Mouse (Mus musculus) stomach, postnatal 0 days (tissue): ENCODE results near the gene Bmpr1a. TPM values are rescaled to one million over a fixed set of nuclear protein-coding genes. Genes with fewer than 3 reads are reported as not detected.
A peak's percentile ranks its signal among the peaks of the same experiment; 100 is the strongest.

Experiments used
- ATAC-seq: fragments of 200-750 bp; cut with Nextera tagmentation; 2 replicates; pipeline ENCODE4 v1.8.0; 2017; ENCODE audit not compliant: low FRiP score, low TSS enrichment
- DNase-seq: peaks from one replicate; pipeline ENCODE4 v3.0.0-alpha.2; 2016; ENCODE audit warnings: low spot score
- H3K27ac ChIP-seq: fragments of 300-500 bp; sonication (generic); replicated peaks from 2 replicates; pipeline ENCODE4 v1.5.1; 2014; ENCODE audit warnings: mild to moderate bottlenecking, control low read depth
- H3K27me3 ChIP-seq: fragments of 300-500 bp; sonication (generic); 2 replicates; pipeline ENCODE4 v1.6.1; 2014; ENCODE audit warnings: low read length; ENCODE audit not compliant: control insufficient read depth, insufficient read depth
- H3K36me3 ChIP-seq: fragments of 300-500 bp; sonication (generic); 2 replicates; pipeline ENCODE4 v1.6.1; 2014; ENCODE audit warnings: low read length, mixed read lengths; ENCODE audit not compliant: control insufficient read depth, insufficient read depth
- H3K4me1 ChIP-seq: fragments of 300-500 bp; sonication (generic); replicated peaks from 2 replicates; pipeline ENCODE4 v1.6.1; 2014; ENCODE audit warnings: antibody characterized with exemption; ENCODE audit not compliant: control insufficient read depth, insufficient read depth
- H3K4me2 ChIP-seq: fragments of 300-500 bp; sonication (generic); replicated peaks from 2 replicates; pipeline ENCODE4 v1.6.1; 2014; ENCODE audit warnings: low read depth, mild to moderate bottlenecking, control low read depth, moderate library complexity
- H3K4me3 ChIP-seq: fragments of 300-500 bp; sonication (generic); 2 replicates; pipeline ENCODE4 v1.5.1; 2014; ENCODE audit warnings: low read depth, low read length, control low read depth
- H3K9ac ChIP-seq: fragments of 300-500 bp; sonication (generic); 2 replicates; pipeline ENCODE4 v1.6.1; 2014; ENCODE audit warnings: mild to moderate bottlenecking, low read length, control low read depth, mixed read lengths
- H3K9me3 ChIP-seq: fragments of 300-500 bp; sonication (generic); 2 replicates; pipeline ENCODE4 v1.6.1; 2016; ENCODE audit warnings: low read length; ENCODE audit not compliant: control insufficient read depth
- CTCF ChIP-seq: IDR thresholded peaks from 2 replicates; pipeline ENCODE4 v1.5.1; 2016; ENCODE audit warnings: antibody characterized with exemption, low read depth, mild to moderate bottlenecking, moderate library complexity
- EP300 ChIP-seq: optimal IDR thresholded peaks from 2 replicates; pipeline ENCODE3; 2016; ENCODE audit warnings: antibody characterized with exemption
- WGBS: fragments of 180-500 bp; shearing (Covaris S2); extraction: QIAGEN DNeasy Blood & Tissue Kit; methylation state at CpG from one replicate; pipeline ENCODE4 v1.1.7; 2014; 5-methylcytosine and 5-hydroxymethylcytosine counted together
- polyA plus RNA-seq: library from polyadenylated mRNA; unstranded; fragments of >200 nt; fragmentation: Nextera tagmentation; extraction: Ambion mirVana; gene quantifications from 2 replicates; pipeline ENCODE4 v1.2.1, GENCODE M21; 2015

The Bmpr1a gene
- polyA plus RNA-seq, 1 experiment from 2014 or later: 27.0 TPM

DNA sequence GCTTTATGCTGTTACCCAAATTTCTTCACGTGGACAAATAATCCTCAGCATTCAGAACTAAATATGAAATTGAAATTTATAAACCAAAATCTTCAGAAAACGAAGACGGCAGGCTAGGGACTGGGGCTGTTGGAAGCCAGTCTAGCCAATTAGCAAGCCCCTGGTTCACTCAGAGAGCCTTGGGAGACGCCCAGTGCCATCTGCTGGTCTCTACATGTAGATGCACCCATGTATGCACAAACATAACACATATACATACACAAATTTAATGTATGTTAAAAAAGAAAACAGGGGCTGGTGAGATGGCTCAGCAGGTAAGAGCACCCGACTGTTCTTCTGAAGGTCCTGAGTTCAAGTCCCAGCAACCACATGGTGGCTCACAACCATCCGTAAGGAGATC lies 56.5 kb downstream of the Bmpr1a start:
- H3K27me3 ChIP-seq: no peaks in the 10 kb centered on the region
- no peak for DNase-seq
- no peaks in the 10 kb centered on the region for H3K4me1 ChIP-seq
- 92% methylated on average over 6 of the region's 6 CpGs for WGBS
- no peaks in the 10 kb centered on the region for H3K36me3 ChIP-seq
- H3K4me2 ChIP-seq: no peak overlapping the region
- no peak overlapping the region for H3K9ac ChIP-seq
- peak; percentile 39 for TF ChIP-seq CTCF
- no peak for TF ChIP-seq EP300
- H3K9me3 ChIP-seq: no peaks in the 10 kb centered on the region
- H3K4me3 ChIP-seq: no peak overlapping the region
- no peak for ATAC-seq
- no peak overlapping the region for H3K27ac ChIP-seq

DNA sequence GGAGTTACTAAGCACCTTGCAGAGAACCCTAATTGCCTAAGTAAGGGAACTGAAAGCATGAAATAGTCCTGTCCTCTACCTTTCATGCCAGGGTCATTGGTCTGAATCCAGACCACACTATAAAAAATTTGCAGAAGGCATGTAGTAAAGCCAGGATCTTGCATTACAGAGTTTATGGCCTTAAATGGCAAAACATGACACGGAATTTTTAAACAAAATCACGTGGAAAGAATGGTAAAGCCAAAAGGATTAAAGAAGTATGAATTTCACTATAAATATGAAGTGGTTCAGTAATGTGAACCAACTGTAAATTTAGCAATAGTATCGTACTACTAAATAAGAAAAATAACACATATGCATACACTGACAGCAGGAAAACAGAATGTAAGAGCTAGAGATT lies 57.8 kb downstream of the Bmpr1a start:
- ATAC-seq: no peak

DNA sequence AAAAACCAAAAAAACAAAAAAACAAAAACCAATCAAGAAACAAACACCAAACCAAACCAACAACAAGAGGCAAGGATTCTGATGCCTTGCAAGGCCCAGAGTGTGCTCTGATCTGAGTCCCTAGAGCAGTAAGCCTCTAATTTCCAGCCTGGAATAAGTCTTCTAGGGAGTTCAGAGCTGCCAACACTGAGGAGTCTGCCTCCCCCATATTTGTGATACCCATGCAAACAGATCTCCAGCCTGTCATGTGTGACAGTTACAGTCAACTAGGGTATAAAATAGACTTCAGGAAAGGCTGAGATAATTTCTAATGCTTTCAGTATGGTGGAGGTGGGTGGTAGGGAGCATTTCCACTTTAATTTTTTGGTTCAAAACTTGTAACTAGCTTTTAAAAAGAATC lies 58.2 kb downstream of the Bmpr1a start:
- H3K4me1 ChIP-seq: no peaks in the 10 kb centered on the region
- H3K36me3 ChIP-seq: peaks cover 5% of the 10 kb centered on the region; the same call in 1 of the 2 replicates
- ATAC-seq: no peak
- TF ChIP-seq CTCF: no peak
- TF ChIP-seq EP300: no peak
- no peak overlapping the region for H3K4me3 ChIP-seq
- H3K9me3 ChIP-seq: no peaks in the 10 kb centered on the region
- no peak overlapping the region for H3K4me2 ChIP-seq
- DNase-seq: no peak
- H3K27ac ChIP-seq: peak overlapping the region; percentile 63
- no peak overlapping the region for H3K9ac ChIP-seq
- H3K27me3 ChIP-seq: no peaks in the 10 kb centered on the region

More for the DNA sequence above, 57.8 kb downstream of the Bmpr1a start:
- H3K4me2 ChIP-seq: no peak overlapping the region
- no peaks in the 10 kb centered on the region for H3K4me1 ChIP-seq
- H3K9me3 ChIP-seq: no peaks in the 10 kb centered on the region
- H3K9ac ChIP-seq: no peak overlapping the region
- TF ChIP-seq EP300 (peak; percentile 78), CTCF (no peak)
- no peak overlapping the region for H3K4me3 ChIP-seq
- no peak overlapping the region for H3K27ac ChIP-seq
- no peak for DNase-seq
- H3K36me3 ChIP-seq: peaks cover 5% of the 10 kb centered on the region; the same call in 1 of the 2 replicates
- WGBS: 54% methylated on average over 3 of the region's 3 CpGs
- no peaks in the 10 kb centered on the region for H3K27me3 ChIP-seq

DNA sequence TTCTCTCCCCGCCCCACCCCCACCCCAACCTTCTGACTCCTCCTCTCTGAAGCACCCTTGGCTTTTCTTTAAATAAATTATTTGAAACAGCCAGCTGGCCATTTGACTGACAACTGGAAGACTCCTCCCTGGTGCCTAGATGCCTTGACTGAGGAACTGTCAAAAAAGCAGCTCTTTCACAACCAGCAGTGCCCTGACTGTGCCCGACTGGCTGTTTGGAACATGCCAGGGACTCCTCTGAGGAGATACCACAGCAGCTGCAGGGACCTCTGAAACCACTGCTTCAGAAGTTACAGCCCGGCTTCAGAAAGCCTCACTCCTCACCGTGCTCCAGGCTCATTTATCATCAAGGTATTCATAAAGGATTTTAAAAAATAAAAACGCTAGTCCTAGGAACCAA lies 58.8 kb downstream of the Bmpr1a start:
- Histone ChIP-seq H3K9ac (no peak overlapping the region), H3K27ac (peak overlapping the region; percentile 63), H3K9me3 (no peaks in the 10 kb centered on the region), H3K4me3 (no peak overlapping the region), H3K36me3 (peaks cover 5% of the 10 kb centered on the region; the same call in 1 of the 2 replicates), H3K4me2 (no peak overlapping the region), H3K27me3 (no peaks in the 10 kb centered on the region), H3K4me1 (no peaks in the 10 kb centered on the region)
- no peak for DNase-seq
- no peak for ATAC-seq
- WGBS: 61% methylated on average over 5 of the region's 5 CpGs
- no peak for TF ChIP-seq EP300
- TF ChIP-seq CTCF: no peak

DNA sequence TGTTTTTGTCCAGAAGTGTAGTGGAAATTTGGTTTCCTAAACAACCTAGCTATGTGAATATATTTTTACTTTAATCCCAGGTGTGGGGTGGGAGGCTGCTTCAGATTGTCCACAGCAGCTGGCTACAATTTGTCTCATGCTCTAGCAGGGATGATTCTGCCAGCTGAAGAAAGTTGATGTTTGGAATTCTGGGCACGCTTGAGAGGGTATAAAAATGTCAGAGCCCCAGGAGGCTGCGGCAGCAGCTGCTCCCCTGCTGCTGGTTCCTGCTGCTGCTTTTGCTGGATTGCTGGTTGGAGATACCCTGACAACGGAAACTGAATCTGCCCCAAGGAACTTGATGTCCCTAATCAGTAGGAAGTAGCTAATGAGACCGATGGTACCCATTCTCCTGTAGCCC lies 60.6 kb downstream of the Bmpr1a start:
- Histone ChIP-seq H3K9me3 (no peaks in the 10 kb centered on the region), H3K27ac (no peak overlapping the region), H3K36me3 (peaks cover 5% of the 10 kb centered on the region; the same call in 1 of the 2 replicates), H3K4me1 (no peaks in the 10 kb centered on the region), H3K27me3 (no peaks in the 10 kb centered on the region), H3K4me2 (no peak overlapping the region), H3K4me3 (no peak overlapping the region), H3K9ac (no peak overlapping the region)
- 81% methylated on average over 4 of the region's 4 CpGs for WGBS
- no peak for ATAC-seq
- no peak for DNase-seq
- TF ChIP-seq EP300 (no peak), CTCF (no peak)

DNA sequence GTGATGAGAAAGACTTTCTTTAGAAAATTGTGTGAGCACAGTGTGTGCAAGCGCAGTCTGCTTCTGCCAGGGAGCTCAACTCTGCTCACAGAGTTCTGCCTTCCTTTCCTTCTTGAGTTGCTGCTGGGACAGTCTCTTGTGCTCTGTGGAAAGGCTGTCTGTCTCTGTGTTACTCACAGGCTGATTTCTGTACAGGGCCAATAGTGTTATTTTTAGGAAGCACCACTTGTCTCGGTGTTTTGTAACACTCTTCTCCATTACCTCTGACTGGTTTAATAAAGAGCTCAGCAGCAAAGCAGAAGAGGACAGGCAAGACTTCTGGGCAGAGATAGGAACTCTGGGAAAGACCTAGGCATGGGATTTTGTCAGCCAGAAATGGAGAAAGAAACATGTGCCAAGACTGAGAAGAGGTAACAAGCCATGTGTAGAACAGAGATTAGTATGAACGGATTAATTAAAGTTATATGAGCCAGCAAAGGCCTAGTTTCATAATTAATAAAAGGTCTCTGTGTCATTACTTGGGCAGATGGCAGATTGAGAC lies 62.5 kb downstream of the Bmpr1a start:
- Histone ChIP-seq H3K9ac (no peak overlapping the region), H3K36me3 (peaks cover 10% of the 10 kb centered on the region; the same call in 1 of the 2 replicates), H3K27me3 (no peaks in the 10 kb centered on the region), H3K27ac (no peak overlapping the region), H3K4me2 (no peak overlapping the region), H3K4me1 (no peaks in the 10 kb centered on the region), H3K4me3 (no peak overlapping the region), H3K9me3 (no peaks in the 10 kb centered on the region)
- 74% methylated on average over 3 of the region's 3 CpGs for WGBS
- no peak for ATAC-seq
- TF ChIP-seq EP300: no peak
- no peak for TF ChIP-seq CTCF
- DNase-seq: no peak
